Mouse (Mus musculus) B cell, adult (primary cell): ENCODE measurements around the gene Fam89b. TPM values are rescaled to one million over a fixed set of nuclear protein-coding genes. Genes with fewer than 3 reads are reported as not detected.

Experiments
- total RNA-seq: library from RNA; stranded (reverse); gene quantifications from 4 replicates; pipeline ENCODE4 v1.2.4, GENCODE M21; 2023; ENCODE audit not compliant: inconsistent age

The Fam89b gene
- 19.9 to 23.5 TPM (median 21.9 TPM) in 4 replicates for total RNA-seq

GRCm38 (mm10) chr19:5729444-5729815 is at the start of gene Fam89b:
Gene Fam89b, minus strand, starts transcription at chr19:5729653.

GRCm38 (mm10) chr19:5770925-5771860 is 41.7 kb upstream of the Fam89b start, which contains the start of gene Scyl1:
Gene Scyl1, minus strand, starts transcription at chr19:5771419.

DNA sequence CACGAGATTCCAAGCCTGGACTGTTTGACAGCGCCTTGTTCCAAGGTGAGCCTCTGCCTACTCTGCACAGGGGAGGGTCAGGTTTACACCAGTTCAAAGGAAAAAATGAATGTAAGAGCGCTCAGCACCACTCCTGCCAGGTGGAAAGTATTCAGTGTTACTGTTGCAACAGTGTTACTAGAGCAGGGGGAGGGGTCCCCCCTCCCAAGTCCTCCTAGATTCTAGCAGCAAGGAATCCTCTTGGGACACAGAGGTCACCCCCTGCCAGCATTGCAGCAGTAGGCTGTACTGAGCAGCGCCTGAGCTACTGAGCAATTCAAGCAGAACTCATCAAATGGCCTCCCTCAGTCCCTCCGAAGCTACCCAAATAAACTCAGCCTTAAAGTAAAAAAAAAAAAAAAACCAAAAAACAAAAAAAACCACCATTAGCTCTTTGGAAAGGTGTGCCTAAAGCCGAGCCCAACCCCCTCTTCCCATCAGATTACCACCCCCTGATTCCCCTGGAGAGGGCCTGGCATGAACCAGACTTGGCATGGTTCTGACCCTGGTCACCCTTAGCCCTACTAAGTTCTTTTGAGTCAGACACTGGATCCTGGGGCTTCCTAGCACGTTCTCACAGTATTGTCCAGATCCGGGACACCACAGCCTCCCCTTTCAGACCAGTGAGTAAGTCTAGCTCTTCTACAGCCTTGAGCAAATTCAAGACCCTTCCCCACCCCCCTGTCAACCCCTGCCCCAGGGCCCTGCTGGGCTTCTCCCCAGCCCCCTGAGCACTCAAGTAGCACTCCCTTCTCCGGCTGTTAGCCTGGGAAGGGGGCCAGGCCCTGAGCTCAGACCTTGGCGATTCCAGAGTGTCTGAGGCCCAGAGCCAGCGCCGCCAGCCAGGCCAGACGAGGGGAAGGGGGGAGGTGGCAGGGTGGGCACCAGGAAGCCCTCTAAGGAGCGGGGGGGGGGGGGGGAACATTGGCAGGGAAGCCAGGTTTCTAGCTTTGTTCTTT is 11.2 kb upstream of the Fam89b start, which contains the start of gene Ltbp3:
Ltbp3 (plus strand) TSS at position 585 of the 998 bp plus-strand sequence.

GRCm38 (mm10) chr19:5725767-5726515 is 3.5 kb downstream of the Fam89b start, which contains the start of gene Ehbp1l1:
Gene Ehbp1l1, minus strand, starts transcription at chr19:5726317.

DNA sequence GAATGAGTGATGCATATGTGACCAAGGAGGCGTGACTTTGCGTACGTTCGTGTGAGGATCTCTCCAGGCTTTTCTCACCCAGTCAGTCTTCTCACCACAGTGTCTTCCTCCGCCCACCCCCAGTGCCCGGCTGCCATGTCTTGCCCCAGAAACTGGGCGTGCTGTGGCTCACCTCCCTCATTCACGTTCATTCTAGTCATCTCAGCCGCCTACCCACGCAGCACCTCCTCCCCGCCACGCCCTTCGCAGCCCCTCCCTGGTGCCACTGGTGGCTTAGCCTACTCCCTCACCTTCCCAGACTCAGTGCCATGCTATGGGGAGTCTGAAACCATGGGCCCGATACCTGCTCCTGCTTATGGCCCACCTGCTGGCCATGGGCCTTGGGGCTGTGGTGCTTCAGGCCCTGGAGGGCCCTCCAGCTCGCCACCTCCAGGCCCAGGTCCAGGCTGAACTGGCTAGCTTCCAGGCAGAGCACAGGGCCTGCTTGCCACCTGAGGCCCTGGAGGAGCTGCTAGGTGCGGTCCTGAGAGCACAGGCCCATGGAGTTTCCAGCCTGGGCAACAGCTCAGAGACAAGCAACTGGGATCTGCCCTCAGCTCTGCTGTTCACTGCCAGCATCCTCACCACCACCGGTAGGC is 25.2 kb downstream of the Fam89b start, which contains the start of gene Kcnk7:
Kcnk7 (plus strand) TSS at position 205 of the 638 bp plus-strand sequence.

DNA sequence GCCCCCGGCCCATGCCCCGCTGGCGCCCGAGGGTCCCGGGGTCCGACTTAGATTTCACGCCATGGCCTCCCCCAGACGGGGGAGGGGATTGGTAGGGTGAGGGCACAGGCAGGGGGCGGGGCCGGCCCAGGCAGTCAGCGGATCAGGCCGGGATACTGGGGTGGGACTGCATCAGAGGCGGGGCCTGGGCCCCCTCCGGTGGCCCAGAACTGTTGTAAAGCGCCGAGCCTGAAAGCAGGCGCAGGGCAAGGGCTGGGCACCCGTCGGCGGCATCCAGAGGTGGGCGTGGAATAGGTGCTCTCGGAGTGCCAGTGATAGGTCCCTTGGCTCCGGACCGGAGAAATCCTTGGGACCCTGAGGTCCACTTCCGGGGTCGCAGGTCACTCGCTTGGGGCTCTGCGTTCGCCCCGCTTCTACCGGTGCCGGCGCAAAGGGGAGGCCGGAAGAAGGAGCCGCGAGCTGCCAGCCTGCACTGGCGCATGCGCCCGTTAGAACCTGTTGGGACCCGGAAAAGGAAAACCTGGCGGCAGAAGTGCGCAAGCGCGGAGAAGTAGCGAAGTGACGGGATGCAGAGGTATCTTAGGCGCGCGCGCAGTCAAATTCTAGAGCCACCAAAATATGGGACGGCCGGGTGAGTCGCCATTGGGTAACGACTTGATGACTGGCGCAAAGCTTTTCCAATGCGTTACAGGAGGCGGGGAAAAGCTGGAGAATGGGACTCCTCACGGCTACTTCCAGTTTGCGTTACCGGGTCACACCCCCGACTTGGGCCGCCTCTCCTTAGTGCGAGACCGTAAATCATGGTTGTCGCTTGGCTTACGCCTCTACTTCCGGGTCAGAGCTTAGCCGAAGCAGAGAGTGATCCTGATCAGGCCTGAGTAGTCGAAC is 41.0 kb downstream of the Fam89b start, which contains the start of the genes Map3k11 and Pcnx3:
Map3k11 (plus strand) TSS at position 543 of the 888 bp plus-strand sequence.
Pcnx3 (minus strand) TSS at position 709 of the 888 bp plus-strand sequence.

Other genes with a start within 250 kb of the Fam89b start
- 40.8 to 48.0 TPM (median 43.1 TPM) in 4 replicates for gene Mus81, start 241.3 kb downstream of the Fam89b start, total RNA-seq
- 1,329 to 1,431 TPM (median 1,341 TPM) in 4 replicates for gene Cfl1, start 239.2 kb downstream of the Fam89b start, total RNA-seq
- 0.93 to 2.6 TPM (median 2.2 TPM) in 4 replicates for gene 1700020D05Rik, start 225.9 kb downstream of the Fam89b start, total RNA-seq
- 7.9 to 10.5 TPM (median 9.1 TPM) in 4 replicates for gene Snx32, start 219.1 kb downstream of the Fam89b start, total RNA-seq
- 0.27 TPM in 1 of 4 replicates, not detected in the others for gene Ovol1, start 169.0 kb downstream of the Fam89b start, total RNA-seq
- 13.8 to 21.1 TPM (median 19.0 TPM) in 4 replicates for gene Ap5b1, start 161.6 kb downstream of the Fam89b start, total RNA-seq
- gene Rnaseh2c, start 127.8 kb downstream of the Fam89b start, total RNA-seq = 88.3 to 130 TPM (median 99.7 TPM) in 4 replicates
- gene Kat5, start 119.4 kb downstream of the Fam89b start, total RNA-seq = 104 to 120 TPM (median 115 TPM) in 4 replicates
- 140 to 150 TPM (median 143 TPM) in 4 replicates for gene Rela, start 92.2 kb downstream of the Fam89b start, total RNA-seq
- gene Sipa1, start 65.9 kb downstream of the Fam89b start, total RNA-seq = 618 to 650 TPM (median 632 TPM) in 4 replicates
- gene Map3k11, start 40.9 kb downstream of the Fam89b start, total RNA-seq = 52.6 to 59.1 TPM (median 55.7 TPM) in 4 replicates
- gene Pcnx3, start 40.7 kb downstream of the Fam89b start, total RNA-seq = 187 to 202 TPM (median 194 TPM) in 4 replicates
- not detected in 4 replicates for gene Kcnk7, start 25.3 kb downstream of the Fam89b start, total RNA-seq
- 49.9 to 52.9 TPM (median 51.1 TPM) in 4 replicates for gene Ehbp1l1, start 3.3 kb downstream of the Fam89b start, total RNA-seq
- gene Ltbp3, start 11.3 kb upstream of the Fam89b start, total RNA-seq = 0.24 to 0.45 TPM in 2 of 4 replicates, not detected in the others
- gene Scyl1, start 41.8 kb upstream of the Fam89b start, total RNA-seq = 74.4 to 97.3 TPM (median 80.0 TPM) in 4 replicates
- gene Frmd8, start 145.6 kb upstream of the Fam89b start, total RNA-seq = 29.4 to 40.1 TPM (median 35.7 TPM) in 4 replicates
- 21.3 to 29.7 TPM (median 22.3 TPM) in 4 replicates for gene Slc25a45, start 148.2 kb upstream of the Fam89b start, total RNA-seq
- 1.9 to 2.7 TPM (median 2.6 TPM) in 4 replicates for gene Tigd3, start 164.5 kb upstream of the Fam89b start, total RNA-seq
- gene Dpf2, start 183.4 kb upstream of the Fam89b start, total RNA-seq = 161 to 182 TPM (median 167 TPM) in 4 replicates
- gene Cdc42ep2, start 195.2 kb upstream of the Fam89b start, total RNA-seq = 0.29 to 0.69 TPM (median 0.35 TPM) in 3 of 4 replicates, not detected in the other
- 73.1 to 80.6 TPM (median 74.2 TPM) in 4 replicates for gene Pola2, start 234.5 kb upstream of the Fam89b start, total RNA-seq